Mouse (Mus musculus) left cerebral cortex, postnatal 25 days (tissue): Measurements from ENCODE around the gene Rap2a. TPM values are rescaled to one million over a fixed set of nuclear protein-coding genes. Genes with fewer than 3 reads are reported as not detected.

Source experiments
- DNase-seq, 2 experiments: peaks; one replicate each; pipeline ENCODE4 v3.0.0; 2022; ENCODE audit warnings: low spot score in 2 of 2, mixed read lengths in 1 of 2
- intact Hi-C: fragments of 180-260 bp; cut with DNase I; formaldehyde crosslinking; loops from one replicate; pipeline ENCODE4 v1.15.1; 2025
- total RNA-seq, 2 experiments: library from RNA; stranded (reverse); gene quantifications; 2 replicates each; pipeline ENCODE4 v1.2.3; 2021

The Rap2a gene
- total RNA-seq, 2 experiments from 2014 or later: 90.0 to 106 TPM

DNA sequence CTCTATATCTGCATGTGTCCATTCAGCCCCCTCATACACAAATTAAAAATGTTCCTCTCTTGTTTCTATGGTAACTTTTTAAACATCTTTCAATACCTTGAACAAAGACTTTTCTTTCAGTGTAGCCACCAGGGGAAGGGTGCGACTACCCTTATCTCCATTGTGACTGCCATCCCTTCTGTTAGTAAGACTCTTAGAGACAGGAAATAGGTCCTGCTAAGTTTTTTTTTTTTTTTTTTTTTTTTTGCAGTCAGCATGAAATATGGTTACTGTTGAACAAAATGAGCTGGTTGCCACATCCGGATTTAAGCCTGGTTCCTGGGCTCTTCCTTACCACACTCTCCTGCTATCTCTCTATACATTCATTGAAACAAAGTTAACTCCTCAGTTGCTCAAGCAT lies 47.4 kb downstream of the Rap2a start:
- no peak for DNase-seq
- intact Hi-C loops: no loop called here

DNA sequence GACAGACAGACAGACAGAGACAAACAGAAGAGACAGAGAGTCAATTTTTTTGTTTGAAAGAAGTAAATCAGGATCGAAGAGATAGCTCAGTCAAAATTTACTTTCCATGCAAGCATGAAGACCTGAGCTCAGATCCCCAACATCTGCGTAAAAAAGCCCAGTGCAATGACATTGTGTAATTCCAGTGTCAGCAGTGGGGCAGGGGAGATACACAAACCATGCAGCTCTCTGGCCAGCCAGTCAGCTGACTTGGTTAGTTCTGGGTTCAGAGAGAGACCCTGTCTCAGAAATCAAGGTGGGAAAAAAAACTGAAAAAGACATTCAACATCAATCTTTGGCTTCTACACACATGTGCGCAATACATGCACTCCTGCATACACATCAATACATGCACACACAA lies 55.1 kb downstream of the Rap2a start:
- intact Hi-C loops: no loop called here
- no peak for DNase-seq

DNA sequence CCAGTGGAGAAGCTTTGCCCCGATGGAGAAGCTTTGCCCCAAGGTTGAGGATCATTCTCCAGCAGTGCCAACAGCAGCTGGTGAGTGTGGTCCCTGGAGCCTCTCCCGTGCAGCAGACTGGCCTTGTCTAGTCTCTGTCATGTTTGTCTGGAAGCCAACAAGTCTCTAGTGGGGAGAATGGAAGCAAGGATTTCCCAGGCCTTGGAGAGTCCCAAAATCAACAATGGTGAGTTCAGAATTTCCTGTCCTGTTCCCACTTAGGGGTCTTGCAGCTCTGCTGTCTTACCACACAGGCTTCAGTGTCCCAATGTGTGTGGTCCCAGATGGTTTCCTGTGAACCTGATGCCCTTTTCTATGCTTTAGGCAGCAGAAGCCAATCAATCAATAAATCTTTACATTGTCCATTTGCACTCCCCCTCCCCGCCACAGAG lies 56.6 kb downstream of the Rap2a start:
- intact Hi-C loops: no loop called here
- no peak for DNase-seq

DNA sequence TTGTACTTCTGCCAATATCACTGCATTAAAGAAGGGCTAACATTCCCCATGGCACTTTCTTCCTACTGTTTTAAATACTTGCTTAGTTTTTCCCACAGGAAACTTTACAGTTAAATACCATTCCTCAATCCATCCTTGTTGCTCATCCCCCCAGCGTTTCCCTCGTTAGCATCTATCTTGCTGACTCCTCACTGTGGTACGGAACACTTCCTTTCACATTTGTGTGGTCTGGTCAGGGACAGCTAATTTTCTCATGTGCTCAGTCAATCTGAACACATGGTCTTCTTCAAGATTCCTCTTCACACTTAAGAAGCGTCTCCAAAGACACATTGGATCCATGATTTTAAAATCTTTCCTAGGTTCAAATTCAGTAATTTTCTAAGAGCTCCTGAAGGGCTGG lies 57.2 kb downstream of the Rap2a start:
- no peak for DNase-seq
- intact Hi-C loops: no loop called here

DNA sequence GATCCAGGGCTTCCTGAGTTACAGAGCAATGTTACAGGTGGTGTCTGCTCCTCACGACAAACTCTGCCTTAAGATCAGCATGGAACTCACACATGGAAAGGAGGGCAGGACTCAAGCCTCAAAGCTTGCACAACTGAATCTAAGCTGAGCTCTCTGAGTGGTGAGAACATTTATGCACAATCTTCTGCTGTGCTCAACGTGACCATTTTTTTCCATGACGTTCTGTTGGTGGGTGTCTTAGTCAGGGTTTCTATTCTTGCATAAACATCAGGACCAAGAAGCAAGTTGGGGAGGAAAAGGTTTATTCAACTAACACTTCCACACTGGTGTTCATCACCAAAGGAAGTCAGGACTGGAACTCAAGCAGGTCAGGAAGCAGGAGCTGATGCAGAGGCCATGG lies 57.7 kb downstream of the Rap2a start:
- peak in 1 of 2 experiments; percentile 70 for DNase-seq

DNA sequence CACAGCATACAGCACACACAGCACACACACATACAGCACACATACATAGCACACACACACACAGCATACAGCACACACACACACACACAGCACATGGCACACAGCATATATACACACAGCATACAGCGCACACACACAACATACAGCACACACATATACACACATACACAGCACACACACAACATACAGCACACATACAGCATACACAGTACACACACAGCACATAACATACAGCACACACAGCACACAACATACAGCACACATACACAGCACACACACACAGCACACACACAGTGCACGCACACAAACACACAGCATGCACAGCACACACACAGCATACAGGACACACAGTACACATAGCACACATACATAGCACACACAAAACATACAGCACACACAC lies 60.9 kb downstream of the Rap2a start:
- intact Hi-C loops: no loop called here

More for the DNA sequence above, 57.7 kb downstream of the Rap2a start:
- intact Hi-C loops: no loop called here

DNA sequence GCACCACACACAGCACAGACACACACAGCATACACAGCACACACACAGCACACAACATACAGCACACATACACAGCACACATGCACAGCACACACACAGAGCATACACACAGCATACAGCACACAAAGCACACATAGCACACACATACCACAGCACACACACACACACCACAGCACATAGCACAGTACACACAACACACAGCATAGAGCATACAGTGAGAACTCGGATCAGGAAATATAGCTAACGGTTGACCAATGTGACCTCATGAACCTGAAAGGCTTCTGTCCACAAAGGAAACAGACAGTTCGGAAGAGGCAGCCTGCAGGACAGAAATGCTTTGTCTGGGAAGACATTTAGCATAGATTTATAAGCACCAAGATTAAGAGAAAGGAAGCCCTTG lies 61.4 kb downstream of the Rap2a start:
- intact Hi-C loops: no loop called here
- no peak for DNase-seq

More for the DNA sequence above, 60.9 kb downstream of the Rap2a start:
- DNase-seq: no peak

DNA sequence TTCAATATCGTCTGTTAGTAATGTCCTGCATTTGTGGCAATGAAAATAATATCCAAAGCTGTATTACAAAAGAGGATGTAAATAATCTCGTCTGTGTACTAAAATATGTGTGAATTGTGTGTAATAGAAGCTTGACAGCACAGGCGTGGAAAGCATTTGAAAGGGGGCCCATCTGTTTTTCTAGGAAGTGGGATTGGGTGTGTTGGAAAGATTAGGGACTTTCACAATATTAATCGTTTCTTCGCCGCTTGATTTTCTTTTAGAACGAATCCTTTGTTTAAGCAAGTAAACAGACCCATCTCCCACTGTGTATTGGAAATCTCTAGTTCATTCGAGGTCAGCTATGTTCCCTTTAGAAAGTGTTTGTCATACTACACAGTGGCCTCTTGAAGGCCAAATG lies 64.2 kb downstream of the Rap2a start:
- intact Hi-C loops: no loop called here
- no peak for DNase-seq

DNA sequence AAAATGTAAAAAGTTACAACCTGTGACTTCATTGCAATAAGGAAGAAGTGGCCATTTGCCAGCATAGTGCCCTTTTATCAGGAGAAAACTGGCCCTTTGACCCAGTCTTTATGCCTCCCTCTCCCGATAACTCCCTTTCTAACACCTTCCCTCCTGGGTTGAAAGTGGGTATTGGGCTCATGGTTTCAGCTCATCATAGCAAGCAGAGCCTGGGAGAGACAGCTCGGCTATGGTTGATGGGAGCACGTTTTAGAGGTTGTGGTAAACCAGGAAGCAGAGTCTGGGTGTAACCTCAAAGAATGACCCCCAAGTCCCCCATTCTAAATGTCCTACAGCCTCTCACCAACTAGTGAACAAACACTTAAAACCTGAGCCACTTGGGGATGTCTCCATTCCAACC lies 64.7 kb downstream of the Rap2a start:
- DNase-seq: no peak
- intact Hi-C loops: no loop called here

DNA sequence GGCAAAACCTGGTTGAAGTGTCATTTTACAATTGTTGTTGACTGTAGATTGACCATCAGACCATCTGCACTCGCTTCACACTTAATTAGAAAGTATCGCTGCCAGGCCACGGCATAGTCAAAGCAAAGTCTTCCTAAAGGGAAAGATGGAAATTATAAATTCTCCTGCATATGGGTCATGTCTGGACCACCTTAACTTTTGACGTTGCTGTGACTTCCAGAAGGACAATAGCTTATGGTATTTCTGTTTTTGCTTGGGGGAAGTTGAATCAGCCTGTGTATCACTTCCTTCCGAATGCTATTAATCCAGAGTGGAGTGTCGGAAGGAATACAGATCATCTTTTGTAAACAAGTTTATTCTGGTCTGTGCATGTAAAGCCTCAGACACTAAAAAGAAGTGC lies 65.6 kb downstream of the Rap2a start:
- no peak for DNase-seq
- intact Hi-C loops: no loop called here

DNA sequence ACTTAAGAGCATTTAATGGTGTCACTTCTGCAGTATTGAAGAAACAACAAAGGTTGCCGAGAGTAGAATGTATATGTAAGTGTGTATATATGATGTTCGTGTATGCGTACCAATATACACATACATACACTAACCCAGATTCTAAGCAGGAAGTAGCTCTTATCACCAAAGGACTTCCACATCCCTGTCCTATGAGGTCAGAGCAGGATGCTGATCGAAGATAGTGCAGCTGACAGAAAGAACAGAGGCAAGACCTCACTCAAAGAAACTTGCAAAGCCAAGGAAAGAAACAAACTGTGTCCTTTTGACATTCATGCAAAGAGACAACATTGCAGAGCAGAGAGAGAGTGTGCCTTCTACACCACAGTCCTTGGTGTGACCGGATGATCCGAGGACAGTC lies 66.3 kb downstream of the Rap2a start:
- no peak for DNase-seq
- intact Hi-C loops: no loop called here

DNA sequence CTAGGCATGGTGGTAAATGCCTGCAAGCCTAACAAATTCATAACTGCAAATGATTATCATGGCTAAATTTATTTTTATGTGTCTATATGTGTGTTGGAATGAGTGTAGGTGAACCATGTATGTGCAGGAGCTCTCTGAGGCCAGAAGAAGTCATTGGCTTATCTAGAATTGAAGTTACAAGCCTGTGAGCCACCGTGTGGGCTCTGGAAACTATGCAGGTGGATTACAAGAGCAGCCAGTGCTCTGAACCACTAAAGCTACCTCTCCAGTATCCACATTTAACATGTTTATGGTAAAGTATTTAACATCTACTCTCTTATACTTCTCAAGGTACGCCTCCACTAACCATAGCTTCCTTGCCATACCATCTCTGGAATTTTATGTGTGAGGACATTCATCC lies 66.7 kb downstream of the Rap2a start:
- intact Hi-C loops: no loop called here
- no peak for DNase-seq

Other genes starting within 250 kb of the Rap2a start
- gene Mbnl2, start 202.8 kb upstream of the Rap2a start, total RNA-seq: 100 to 1,000 TPM; 244 to 245 TPM